Mouse (Mus musculus) cerebellum, adult 18-20 months (tissue): ENCODE measurements around the gene Synpo2.

Experiments
- DNase-seq, 2 experiments: peaks; one replicate each; pipeline ENCODE4 v3.0.0; 2021

Synpo2 gene

DNA sequence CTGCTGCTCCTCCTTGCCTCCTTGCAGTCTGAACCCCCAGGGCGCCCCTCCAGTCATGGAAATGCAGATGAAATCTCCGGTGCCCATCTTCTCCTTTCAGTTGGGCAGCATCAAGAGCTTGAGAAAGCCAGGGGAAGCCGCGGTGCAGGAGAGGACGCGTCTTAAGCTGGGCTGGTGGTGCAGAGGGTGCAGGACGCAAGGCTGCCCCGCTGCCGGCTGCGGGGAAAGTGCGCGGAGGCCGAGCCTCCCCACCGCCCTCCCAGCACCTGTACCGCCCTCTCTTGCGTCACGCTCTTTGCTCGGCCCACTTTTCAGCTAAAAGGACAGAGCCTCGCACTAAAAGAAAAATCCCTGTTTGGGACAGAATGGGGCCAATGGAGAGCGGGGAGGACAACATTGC, at the start of gene Synpo2:
TSS of gene Synpo2 (minus strand) at position 229 of the 400 bp plus-strand sequence.
- peak; percentile 20 to 26 for DNase-seq

DNA sequence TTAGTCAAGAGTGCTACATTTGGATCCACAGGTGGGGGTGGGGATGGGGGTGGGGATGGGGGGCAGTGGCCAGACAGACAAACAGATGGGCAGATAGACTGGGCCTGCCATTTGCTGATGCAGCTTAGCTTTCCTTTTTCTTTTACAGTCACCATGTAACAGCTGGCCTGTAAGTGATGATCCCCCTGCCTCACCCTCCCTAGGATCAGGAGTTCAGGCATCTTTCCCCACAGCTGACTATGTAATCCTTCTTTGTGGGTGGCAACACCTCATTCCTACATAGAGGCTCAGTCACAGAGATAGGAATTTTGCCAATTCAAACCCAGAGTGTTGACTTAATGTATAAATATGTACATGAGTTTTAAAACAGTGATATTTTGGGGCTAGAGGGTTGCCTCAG, 49.7 kb upstream of the Synpo2 start:
- no peak for DNase-seq

DNA sequence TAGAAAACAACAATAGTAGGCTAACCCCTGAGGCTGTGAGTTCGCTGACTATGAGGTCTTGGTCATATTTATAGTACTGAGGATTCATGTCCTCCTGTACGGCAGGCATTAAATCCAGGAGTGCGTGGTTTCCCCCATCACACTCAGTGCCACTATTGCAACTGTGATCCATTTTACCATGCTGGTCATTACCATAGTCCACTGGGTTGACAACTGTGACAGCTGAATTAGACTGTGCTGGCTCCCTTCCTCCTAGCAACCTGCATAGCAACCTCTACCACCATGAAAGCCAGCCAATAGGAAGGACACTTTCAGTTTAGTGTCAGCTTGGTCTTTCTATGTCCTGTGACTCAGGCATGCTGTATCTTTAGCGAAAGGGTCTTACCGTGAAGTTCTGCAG, 48.3 kb upstream of the Synpo2 start:
- no peak for DNase-seq

DNA sequence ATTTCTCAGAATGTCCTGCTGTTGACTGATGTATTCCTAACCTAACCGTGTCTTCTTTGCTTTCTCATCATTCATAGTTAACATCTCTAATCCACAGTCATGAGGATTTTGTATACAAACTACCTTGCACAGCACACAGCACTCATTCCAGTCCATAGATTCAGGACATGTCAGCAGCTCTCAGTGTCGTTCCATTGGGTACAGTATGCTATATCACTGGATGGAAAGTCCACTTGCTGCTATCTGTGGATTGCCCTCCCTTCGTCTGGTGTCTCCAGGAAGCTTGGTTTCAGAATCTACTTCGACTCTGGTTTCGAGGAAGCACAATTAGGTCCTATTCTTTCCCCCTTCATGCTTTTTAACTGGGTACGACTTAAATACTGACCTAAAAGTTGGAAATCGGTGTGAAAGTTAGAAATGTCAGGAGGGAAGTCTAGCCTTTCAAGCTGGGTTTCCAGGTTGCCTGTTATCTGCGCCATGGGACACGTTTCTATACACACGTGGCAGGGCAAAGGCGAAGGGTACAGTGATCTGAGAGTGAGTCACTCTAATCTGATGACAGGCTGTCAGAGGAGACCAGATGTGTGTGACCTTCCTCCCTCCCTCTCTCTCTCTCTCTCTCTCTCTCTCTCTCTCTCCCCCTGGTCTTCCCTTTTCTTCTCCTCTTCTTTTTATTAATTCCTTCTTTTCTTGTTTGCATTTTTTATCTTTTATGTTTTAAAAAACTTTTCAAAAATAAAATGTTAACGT, 47.1 kb upstream of the Synpo2 start:
- no peak for DNase-seq

DNA sequence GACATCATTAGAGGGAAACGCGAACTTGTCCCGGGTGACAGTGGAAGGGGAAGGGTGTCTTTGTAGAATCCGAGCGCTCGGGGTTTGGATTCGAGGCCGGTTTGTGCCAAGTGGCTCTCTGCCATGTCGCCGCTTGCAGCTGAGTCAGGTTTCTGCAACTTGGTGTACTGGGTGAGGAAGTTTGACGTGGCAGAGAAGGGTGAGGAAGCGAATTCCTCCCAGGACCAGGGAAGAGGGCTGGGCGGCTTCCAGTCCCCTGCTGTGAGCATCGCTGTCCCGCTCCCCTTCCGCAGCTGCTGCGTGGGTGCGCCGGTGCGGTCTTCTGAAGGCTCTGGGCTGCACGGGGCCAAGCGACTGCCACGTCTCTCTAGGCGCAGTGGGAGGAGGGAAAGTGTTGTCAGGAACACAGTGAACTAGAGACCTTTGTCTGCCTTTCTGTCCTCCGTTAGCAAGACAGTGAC, 31.8 kb upstream of the Synpo2 start:
- DNase-seq: peak; percentile 57 to 61

DNA sequence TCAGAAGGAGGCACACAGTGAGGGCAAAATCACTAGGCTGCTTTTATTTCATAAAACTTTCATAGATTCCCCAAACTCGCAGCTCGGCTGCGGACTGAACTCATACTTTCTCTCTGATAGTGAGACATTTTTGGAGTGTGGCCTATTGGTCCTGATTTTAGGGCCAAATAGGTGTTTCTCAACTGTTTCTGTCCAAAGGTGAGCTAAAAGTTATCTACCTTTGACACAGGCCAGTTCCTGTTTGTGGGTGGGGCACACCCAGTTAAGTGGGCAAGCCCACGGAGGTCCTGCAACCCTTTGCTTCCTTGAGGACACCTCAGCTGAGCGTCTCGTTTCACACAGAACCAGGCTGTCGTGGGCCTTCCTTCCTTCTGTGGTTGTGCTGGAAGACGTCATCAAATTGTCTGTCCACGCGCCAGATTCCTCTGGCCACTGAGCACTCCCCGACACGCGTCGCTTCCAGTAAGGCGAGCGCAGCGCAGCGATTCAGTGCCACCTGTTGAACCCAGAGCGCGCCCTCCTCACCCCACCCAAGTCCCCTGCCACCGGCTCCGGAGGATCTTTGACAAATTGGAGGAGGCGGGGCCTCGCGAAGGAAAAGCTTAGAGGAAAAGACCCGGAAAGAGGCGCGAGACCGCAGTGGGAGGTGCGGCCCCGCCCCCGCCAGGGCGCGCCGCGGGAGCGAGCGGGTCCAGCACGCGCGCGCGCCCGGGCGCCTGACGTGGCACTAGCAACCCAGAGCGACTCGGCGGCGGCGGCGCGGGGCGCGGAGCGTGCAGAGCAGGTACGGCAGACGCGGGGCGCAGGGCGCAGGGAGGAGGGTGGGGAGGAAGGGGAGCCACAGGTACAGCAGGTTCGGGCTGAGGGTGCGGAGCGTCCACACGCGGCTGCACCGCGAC, 31.1 kb upstream of the Synpo2 start, which contains the start of gene Sec24d:
TSS of gene Sec24d (plus strand) at position 703 of the 899 bp plus-strand sequence.
- peak; percentile 66 to 83 for DNase-seq

DNA sequence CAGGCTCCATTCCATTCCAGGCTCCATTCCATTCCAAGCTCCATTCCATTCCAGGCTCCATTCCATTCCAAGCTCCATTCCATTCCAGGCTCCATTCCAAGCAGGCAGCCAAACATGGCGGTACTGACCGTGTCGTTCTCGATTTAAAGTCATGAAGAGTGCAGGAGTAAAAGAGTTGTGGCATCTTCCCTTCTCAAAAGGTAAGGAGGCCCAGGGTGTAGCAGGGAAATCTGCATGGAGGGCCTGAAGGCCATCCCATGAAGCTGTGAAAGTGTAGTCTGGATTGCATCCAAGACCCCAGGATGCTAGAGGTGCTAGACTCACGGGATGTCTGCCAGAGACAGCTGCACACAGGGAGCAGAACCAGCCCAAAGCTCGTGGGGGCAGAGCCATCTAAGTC, 28.8 kb upstream of the Synpo2 start:
- no peak for DNase-seq

DNA sequence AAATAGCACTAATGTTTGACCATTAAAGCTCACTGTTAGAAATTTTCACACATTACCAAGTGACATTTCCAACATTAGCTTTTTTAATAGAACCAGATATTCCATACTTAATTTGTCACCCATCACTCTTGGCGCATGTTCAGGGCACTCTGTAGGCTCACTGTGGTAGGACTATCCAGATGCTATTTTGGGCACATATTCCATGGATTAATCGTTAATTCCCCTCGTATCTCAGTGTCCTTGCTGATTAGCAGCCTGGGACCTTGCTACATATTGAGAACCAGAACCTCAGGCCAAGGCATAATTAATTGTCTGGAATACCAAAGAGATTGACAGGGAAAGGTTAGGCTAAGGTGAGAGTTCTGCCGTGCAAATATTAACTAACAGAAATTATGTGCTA, 22.8 kb upstream of the Synpo2 start:
- no peak for DNase-seq

DNA sequence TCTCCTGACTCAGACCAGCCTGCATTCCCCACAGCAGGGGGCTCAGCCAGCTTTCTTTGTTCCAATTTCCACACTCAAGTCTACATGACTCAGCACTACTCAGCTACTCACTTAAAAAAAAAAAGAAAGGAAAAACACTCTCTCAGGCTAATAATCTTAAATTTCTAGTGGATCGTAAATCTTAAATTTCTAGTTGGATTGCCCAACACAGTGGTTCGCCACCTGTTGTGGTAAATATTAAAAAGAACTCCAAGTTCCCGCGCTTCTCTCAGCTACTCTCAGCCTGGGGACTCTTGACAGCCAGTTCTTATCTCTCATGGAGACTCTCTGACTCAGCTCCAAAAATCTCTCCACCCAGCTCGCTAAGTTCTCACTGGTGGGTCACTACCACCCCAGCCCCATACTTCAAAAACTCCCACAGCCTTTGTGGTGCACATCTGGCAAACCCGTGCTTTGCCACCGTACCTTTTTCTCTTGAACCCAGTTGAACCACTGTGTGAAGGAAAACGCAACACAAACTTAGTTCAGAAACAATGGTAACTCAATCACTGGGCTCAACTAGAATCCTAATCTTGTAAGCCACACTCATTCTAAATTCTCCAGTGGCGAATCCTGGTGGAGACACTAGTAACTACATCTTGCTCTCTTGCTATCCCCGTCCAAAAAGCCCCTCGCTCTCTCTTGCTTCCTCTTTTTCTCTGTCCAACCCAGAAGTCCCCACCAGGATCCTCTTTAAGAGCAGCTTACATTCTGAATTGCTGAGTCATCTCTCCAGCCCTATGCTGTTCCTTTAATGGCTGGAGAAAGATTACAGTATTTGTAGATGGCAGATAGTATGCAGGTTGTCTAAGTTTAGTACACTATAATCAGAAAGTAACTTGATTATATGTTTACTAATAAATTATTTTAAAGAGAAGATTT, 20.5 kb upstream of the Synpo2 start:
- DNase-seq: no peak

DNA sequence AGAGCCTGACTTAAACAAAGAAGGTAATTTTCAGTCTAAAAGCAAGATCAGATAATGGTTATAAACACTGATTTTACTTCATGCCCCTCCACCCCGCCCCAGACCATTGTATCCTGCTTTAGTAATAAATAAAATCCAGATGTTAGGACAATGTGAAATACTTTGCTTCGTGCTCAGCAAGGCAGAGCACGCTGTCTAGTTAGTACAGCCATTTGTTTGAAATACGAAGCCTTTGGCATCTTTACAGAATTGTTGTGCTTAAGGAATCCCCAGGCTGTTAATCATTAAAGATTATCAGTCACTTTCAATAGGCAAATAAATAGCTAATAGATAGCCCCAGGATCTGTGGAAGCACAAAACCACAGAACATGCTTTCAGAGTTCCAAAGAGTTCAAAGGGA, 9.7 kb upstream of the Synpo2 start:
- DNase-seq: no peak

DNA sequence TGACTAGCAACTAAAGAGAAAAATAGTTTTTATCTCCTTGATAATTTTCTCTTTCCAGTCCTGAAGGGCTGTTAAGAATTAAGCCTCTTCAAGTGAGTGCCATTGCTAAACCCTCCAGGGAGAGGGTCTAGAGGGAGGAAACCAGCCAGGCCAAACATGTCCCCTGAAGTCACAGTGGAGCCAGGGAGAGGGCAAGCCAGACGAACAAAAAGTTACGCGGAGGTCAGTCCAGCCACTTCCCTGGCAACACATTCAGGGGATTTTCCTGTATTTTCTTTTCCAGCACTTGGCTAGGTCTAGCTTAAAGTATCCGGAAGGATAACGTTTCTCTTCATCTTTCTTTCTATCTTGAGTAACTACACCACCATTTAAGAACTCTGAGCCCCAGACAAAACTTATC, 8.4 kb upstream of the Synpo2 start:
- no peak for DNase-seq

DNA sequence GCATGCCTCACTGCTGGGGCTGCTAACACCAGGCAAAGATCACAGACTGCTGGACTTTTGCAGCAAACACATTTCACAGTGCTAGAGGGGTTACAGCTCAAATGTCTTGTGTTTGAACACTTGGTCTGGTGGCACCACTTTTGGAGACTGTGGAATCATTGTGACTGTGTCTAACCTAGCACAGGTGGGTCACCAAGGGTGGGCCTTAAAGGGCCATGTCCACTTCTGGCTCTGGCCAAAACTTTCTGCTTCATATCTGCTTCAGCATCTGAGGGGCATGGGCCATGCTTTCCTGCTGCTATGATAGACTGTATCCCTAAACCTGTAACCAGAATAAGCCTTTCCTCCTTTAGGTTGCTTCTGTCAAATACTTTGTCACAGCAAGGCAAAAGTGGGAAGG, 1.5 kb upstream of the Synpo2 start:
- no peak for DNase-seq

DNA sequence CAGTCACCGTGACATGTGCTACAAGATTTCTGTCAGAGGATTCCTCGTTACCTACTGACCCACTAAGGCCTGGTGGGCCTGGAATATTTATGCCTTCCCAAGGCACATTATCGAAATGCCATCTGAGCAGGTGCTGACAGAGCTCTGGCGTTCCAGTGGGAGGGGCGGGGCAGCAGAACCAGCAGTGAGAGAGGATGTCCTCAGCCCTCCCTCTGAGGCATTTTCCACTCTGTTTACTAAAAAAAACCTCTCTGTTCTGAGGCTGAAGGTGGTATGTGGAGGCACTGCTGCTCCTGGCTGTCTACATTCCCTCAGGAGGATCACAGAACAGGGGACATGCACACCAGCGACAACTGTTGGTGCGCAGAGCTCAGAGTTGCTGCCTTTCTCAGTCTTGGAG, 1.1 kb upstream of the Synpo2 start:
- no peak for DNase-seq

DNA sequence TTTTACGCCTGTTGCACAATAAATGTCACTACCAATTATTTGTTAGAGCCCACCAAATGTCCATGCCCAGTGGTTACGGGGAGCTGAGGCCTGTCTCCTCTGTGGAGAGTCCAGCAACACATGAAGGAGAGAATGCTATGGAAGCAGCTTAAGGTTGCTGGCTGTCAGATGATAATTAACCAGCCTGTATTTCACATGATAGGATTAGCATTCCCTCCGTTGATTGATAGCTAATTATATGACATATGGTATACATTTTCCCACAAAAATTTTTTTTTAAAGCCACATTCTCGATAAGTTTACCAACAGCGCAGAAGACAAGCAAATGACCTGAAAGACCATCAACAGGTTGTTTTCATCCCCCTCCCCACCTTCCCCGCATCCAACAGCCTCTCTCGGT, 454 bp downstream of the Synpo2 start:
- no peak for DNase-seq

DNA sequence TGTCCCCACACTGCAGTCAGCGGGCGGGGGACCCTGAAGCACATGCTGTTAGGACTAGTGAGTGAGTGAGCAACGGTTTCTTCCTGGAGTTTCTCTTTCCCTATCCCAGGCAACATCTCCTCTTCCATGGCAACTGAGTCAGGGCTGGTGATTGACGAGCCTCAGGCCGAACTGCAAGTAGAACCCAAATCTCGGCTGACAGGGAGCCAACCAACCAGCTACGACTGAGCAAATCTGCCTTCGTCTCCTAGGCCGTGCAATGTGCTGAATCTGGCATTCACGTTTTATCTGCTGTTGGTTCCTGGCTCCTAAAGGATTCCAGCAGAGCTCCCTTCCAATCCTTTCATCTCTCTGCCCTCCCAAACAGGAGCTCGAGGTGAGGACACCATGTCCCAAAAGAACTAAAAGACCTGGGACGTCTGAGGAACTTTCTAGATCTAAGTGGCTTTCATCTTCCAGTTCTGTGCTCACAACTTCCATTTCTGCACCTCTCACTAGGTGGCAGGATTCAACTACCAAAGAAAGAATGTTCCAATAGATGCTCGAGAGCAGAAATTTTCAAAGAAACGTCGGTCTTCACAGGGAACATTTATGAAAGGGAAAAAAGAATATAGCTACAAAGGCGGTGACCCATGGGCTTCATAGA, 1.6 kb downstream of the Synpo2 start:
- DNase-seq: peak; percentile 17 to 28

DNA sequence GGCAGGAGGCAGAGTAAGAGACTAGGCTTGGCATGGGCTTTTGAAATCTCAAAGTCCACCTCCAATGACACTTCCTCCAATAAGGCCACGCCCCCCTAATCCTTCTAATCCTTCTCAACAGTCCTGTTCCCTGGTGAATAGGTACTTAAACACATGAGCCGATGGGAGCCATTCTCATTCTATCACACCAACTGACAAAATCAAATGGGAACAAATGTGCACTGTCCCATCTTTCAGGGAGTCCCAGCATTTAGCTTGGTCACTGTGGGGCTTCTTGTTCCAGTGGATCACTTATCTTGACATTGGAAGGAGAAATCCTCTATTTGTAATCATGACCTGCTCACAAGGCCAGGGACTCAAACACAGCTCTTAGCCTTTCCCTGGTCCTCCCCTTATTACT, 4.3 kb downstream of the Synpo2 start:
- no peak for DNase-seq

DNA sequence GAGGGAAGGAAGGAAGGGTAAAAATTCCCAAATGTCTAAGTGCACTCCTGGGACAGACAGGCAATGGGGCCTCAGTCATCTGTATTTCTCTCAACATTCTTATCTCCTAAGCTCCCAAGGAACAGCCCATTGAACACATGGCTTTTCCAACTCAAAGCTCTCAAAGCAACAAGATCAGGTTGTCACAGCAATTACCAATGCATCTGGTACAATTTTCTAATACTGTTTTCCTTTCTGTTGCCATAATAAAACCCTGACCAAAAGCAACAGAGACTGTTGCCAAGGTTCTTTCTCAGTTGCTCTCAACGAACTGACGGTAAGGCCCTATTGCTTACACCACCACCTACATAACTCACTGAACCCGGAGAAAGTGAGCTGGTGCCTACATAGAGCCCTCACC, 8.7 kb downstream of the Synpo2 start:
- no peak for DNase-seq

DNA sequence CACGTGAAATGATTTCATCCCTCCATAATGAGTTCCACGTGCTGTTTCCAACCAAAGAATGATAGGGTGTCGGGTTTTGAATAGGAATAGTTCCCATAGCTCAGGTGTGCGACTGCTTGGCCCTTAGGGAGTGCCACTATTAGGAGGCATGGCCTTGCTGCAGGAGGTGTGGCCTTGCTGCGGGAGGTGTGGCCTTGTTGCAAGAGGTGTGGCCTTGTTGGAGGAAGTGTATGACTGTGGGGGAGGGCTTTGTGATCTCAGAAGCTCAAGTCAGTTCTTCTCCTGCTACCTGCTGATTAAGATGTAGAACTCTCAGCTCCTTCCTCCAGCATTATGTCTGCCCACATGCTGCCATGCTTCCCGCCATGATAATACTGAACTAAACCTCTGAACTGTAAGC, 17.3 kb downstream of the Synpo2 start:
- DNase-seq: no peak

DNA sequence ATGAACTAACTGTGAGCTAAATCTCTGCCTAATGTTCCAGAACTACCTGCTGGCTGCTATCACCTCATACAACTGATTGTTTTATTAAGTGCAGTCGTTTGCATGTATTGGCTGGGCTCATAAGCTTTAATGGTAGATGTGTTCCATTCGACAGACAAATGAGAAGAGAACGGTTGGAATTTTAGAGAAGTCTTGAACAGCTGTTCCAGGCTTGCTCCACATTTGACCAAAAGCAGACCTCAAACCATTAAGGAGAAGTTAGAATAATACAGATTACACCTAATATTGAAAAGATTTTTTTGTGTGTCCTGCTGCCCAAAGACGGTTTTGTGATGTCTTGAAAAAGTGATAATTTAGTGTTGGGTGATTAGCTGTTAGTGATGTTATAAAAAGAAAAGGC, 27.1 kb downstream of the Synpo2 start:
- no peak for DNase-seq

DNA sequence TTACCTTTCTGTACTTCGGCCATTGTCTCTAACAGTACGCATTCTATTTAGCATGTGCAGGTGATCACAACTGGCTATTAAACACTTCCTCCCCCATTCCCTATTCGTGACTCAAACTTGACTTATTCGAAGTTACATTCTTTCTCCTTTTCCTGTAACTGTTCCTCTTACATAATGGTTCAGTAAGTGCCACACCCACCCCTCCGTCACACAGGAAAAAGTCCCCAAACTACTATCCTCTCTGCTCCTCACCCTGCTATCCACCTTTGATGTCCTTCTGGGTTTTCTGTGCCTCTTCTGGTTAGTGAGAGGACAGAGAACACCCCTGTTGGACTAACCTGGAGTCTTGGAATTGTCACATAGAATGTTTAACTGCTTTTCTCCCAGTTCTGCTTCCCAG, 28.6 kb downstream of the Synpo2 start:
- DNase-seq: no peak

DNA sequence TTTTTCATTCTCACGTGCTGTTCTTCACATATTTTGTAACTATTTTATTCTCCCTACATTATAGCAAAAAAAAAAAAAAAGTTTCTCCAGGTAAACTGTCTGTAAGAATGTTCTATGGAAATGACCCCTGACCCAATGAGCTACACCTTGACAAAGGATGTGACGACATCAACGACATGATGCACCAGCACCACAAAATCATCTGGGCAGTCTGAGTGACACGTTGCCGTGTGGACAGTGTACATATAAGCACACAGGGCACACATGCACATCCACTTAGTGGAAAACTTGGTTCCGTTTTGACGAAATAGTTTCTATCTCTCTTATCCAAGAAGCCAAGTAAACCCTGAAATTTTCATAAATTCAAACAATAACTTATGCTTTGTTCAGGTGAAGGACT, 30.5 kb downstream of the Synpo2 start:
- DNase-seq: no peak

DNA sequence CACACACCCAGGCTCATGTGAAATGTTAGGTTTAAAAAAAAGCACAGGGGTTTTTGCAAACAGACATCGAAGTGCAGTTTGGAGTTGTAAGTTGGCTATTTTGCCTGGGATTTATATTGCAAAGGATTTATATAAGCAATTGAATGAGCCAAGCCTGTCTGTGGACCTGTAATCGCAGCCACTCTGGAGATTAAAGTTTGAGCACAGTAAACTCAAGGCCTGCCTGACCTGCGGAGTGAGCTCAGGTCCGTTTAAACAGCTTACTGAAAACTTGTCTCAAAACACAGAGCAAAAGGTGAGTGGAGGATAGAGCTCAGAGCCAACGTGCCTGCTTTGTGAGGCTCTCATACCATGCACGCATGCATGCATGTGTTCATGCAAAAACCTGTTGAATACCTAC, 30.9 kb downstream of the Synpo2 start:
- no peak for DNase-seq
